Mouse (Mus musculus): ENCODE measurements around the gene Clec3a.

Gene Clec3a

DNA sequence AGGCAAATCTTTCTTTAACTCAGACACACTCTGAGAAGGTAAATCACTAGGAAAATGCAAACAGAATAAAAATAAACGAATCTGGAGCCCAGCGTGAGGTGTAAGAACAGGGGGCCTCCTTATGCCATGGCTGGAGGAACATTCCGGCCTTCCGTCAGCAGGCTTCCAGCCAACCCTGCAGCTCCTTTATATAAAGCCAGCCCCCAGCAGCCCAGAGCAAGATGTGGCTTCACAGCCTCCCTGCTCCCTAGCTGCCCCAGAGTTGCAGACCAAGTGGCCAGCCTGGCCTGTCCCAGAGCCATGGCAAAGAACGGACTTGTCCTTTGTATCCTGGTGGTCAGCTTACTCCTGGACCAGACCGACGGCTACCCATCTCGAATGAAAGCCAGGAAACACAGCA lies at the start of gene Clec3a:
Clec3a (plus strand) TSS at position 301 of the 400 bp plus-strand sequence.
- DNase-seq (ENCODE audit: low spot score) = no peak

DNA sequence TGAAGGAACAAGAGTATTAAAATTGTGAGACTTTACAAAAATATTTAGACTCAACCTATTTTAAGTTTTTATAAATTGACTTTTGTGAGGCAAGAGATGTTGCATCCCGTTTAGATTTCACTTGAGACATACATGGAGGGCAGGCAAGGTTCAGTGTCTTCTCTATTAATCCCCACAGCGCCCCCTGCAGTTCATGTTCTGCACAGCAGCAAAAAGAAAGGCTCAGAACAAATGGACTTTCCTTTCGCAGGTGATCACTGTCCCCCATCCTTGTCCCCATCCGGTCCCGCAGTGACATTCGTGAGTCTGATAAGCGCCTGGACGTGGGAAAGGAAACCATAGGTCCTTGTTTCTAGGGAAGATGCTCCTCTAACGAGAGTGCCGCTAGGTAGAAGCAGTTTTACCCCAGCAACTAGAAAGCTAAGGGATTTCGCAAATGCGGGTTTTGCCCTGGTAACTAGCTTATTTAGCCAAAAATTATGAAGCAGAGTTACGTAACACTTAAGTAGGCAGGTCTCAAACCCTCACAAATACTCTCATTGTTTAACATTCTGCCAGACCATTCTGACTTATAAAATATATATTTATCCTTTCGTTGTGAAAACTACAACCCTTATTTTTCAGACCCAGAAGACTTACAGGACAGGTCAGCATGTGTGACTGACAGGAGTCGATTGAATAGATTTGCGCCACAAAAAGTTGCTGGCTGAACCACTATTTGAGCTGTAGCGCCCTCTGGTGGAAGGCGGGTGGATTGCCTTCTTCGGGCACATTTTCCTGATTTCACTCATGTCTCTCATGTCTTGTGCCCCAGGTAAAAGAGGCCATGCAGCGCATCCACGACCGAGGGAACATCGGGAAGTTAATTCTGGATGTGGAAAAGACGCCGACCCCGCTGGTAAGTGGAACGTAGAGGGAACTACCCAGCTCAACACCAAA lies 48.6 kb upstream of the Clec3a start:
- peak; percentile 76 for DNase-seq (ENCODE audit: low spot score)

DNA sequence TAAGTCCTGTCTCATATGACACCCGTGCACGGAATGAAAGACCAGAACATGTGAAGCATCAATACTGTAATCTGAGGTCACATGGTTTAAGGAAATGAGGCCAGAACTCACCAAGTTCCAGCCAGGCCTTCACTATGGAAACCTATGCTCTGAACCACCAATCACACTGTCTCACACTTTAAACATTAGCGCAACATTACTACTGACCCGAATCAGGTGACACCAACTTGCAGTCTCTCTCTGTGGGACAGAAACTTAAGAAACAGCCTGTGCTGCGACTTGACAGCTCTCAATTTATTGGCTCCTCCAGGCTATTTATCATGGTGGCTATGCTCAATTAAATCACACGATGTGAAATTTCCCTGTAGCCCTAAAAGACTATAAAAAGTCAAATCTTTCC lies 43.5 kb upstream of the Clec3a start:
- no peak for DNase-seq (ENCODE audit: low spot score)

DNA sequence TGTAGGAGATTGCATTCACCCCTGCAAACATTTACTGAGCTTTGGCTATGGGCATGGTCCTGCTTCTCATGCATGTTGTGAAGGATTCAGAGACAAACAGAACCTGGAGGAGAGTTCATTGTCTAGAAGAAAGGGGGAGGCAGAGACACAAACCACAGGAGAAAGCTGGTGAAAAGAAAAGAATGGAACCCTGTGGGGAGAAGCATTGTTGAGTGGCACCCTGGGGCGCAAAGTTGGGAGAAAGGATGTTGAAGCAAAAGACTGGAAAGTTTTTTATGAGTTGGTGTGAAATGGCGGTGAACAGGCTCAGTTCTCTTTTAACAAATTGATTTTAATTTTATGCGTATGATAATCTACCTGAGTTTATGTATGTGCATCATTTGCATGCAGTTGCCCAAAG lies 33.7 kb upstream of the Clec3a start:
- DNase-seq (ENCODE audit: low spot score) = no peak

DNA sequence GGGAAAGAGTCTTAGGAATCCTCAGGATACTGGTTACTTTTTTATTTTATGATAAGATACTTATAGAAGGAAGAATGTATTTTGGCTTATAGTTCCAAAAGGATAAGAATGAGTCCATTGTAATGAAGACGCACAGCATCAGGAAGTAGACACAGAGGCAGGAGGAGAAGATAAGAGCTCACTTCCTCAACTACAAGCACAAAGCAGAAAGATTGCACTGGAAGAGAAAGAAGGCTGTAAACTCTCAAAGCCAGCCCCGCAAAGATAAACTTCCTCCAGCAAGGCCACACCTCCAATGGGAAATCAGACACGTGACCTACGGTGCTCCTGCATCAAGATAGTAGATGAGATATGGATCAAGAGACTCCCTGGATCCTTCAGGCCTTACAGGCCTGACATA lies 30.4 kb upstream of the Clec3a start:
- no peak for DNase-seq (ENCODE audit: low spot score)

DNA sequence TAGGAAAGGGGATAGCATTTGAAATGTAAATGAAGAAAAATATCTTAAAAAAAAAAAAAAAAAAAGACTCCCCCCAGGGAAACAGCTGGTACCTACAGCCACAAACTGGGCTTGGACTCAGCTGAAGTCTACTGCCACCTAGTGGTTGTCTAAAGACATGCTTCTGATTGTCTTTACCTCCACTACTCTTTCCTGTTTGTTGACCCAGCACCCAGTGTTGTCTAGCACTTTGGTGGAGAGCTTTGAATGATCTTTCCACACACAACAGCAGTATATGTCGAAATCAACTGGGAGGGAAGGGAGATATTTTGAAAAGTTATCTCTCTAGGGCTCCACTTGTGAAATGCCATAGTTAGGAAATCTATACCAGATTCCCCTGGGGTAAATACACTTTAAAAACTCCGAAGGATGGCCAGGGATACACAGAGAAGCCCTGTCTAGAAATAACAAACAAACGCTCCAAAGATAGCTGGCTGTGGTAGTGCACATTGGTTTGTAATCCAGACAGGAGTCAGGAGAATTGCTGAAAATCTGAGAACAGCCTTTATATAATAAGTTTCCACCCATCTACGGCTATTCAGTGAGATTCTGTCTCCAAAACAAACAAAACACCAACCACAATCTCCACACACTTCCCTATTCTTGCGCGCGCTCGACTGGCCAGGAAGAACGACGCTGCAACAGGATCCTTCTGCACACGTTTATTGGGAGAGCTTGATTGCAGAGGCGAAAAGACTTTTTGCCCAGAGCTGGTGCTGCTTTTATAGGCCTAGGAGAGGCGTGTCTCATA lies 27.2 kb upstream of the Clec3a start:
- peak; percentile 29 for DNase-seq (ENCODE audit: low spot score)

DNA sequence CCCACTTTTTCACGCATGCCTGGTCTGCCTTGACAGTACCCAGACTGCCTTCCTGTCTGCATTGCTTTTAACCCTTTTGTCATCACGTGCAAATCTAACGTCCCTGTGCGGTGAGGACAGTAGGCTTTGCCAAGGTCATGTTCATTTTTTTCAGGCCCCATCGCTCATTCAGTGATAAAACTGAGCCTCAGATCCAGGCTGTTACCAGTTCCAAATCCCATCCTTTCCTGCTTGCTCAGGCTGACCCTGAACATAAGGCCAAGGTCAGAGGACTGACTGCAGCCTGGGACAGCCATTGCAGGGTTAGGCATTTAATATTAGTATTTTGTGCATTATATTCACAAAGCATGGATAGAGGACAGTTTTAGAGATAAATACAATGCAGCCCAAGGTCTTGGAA lies 19.6 kb upstream of the Clec3a start:
- no peak for DNase-seq (ENCODE audit: low spot score)

DNA sequence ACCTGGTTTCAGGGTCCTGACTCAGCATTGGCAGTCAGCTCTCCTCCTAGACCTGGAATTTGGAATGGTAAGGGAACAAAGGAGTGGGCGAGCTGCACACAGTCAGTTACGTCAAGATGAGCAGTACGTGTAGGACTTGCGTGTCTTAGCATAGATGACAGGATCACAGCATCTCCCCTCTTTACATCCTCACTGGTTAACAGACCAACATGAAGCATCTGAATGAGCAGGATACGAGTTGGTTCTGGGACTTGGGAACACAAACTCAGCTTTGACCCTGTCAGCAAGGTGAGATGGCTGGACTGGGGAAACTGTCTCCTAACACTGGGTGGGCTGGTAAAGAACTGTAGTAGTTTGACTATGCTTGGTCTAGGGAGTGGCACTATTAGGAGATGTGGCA lies 18.6 kb upstream of the Clec3a start:
- no peak for DNase-seq (ENCODE audit: low spot score)

DNA sequence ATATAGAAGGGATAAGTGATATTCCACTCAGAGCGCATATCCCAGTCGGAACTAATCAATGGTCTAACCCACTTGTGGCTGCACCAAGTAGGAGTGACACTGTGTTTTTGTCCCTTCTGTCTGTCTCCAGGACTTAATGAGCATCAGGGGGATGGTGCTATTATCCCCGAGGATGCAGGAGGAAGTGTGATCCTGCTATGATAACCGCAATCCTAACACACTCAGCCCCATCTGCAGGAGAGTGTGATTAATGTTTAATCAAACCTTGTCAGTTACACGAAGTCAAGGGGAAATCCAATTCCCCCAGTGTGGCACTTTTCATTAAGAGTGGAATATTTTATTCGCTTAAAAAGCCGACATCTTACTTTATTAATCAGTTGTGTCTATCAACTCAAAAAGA lies 16.2 kb upstream of the Clec3a start:
- DNase-seq (ENCODE audit: low spot score) = no peak

DNA sequence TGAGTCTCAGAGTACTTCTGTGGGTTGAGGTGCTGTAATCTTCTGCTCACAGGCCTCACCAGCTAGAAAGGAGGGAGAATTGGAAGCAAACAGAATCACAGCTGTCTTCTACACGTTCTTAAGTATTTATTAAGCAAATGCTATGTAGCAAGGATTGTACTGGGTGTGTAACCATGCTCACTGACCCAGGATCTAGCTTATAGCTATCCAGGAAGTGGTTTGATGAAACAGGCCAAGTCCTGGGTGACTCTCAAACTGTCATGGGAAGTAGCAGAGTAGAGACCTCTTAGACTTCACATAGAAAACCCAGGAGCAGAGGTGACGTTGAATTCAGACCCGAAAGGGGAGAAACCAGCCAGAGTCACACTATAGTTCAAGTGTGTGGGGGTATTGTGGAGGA lies 6.5 kb upstream of the Clec3a start:
- no peak for DNase-seq (ENCODE audit: low spot score)

DNA sequence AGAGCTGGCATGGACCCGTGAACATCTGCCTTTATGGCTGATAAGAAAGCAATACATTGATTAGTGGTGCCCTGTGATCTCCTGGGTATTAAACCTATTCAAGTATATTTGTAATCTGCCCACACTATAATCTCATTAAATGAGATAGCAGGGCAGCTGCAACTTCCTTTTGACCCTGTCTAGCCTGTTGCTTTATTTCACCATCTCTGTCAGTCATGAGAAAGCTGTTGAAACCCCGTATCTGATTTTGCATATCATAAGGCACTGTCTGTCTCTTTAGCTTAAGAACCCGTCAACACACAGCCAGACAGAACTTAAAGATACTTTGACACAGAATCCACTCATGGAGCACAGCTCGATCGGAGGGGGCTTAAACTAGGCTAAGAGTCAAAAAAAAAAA lies 600 bp downstream of the Clec3a start:
- no peak for DNase-seq (ENCODE audit: low spot score)

DNA sequence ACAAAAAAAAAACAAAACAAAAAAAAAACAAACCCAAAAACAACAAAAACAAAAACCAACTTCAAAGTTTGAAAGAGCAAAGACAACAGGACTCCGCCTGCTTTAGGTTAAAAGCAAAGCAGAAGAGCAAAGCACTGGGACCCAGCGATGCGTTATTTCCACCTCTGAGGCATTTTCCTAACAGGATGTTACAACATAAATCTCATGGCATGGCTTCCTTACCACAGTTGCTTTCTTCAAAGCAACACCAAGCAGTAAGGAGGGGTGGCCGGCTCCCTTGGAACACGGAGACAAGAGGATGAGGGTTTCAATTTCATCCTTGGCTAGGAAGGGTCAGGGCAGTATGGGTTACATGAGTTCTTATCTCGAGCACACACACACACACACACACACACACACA lies 1.0 kb downstream of the Clec3a start:
- DNase-seq (ENCODE audit: low spot score) = no peak

DNA sequence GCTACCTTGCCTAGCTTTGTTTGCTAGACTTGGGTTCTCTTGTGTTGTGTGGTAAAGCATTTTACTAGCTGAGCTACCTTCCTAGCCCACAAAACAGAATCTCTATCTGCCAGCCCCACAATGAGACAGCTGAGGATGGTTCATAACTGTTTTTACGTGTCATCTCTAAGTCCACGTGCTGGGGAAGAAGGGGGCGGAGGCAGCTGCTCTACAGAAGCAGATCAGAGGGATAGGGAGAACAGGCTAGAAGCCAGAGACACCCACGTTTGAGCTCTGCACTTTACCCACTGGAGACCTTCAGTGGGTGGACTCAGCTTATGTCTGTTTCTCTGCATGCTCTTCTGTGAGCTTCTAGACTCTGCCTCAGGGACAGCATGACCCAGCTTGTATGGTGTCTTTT lies 3.7 kb downstream of the Clec3a start:
- no peak for DNase-seq (ENCODE audit: low spot score)

DNA sequence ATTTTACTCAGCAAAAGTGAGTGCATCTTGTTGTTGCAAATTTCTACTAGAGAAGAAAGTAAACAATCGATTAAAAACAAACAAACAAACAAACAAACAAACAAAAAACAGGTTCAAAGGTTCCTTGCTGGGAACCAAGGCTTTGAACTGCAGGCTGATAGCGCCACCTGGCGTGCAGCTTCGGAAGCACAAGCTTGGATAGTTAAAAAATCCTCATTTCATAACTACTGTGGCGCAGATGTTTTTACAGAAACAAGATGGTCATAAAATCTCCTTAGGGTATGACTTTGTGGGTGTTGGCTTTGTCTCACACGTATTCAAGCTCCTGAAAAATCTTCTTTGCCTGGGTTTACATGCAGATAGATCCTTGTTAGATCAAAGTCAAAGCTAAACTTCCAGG lies 20.4 kb downstream of the Clec3a start:
- DNase-seq (ENCODE audit: low spot score) = peak; percentile 85

DNA sequence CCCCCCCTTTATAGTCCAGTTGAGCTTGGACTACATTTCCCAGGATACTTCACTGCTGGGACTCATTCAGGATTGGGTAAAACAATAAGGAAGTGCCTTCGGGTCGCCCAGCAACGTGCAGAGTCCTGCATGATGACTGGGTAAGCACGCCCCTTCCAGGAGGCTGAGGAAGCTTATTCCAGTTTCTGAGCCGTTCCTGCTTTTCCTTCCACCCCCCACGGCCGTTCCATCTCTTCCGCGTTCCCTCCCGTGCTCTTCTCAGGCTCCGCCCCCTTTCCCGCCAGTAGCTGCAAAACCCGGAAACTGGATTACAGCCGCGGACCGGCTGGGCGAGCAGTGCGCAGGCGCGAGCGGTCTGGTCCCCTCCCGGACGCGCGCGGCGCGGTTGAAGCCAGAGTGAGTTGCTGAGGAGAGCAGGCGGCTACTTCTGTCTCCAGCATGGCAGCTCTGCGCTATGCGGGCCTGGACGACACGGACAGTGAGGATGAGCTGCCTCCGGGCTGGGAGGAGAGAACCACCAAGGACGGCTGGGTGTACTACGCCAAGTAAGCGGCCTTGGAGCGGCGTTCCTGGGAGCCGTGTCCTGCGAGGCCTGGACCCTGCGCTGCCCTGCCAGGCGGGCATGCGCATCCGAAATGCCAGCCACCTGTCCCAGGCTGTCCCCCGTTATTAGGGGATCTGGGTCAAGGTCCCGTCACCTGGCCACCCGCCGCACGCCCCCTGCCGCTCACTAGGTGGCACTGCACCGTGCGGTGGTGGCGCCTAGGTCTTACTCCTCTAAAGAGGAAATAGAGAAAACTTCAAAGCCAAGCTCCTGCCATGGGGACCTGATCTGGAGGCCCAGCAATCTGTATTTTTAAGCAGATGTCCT lies 21.7 kb downstream of the Clec3a start, which contains the start of gene Wwox:
Wwox (plus strand) TSS at position 322 of the 871 bp plus-strand sequence.
- peak; percentile 100 for DNase-seq (ENCODE audit: low spot score)

DNA sequence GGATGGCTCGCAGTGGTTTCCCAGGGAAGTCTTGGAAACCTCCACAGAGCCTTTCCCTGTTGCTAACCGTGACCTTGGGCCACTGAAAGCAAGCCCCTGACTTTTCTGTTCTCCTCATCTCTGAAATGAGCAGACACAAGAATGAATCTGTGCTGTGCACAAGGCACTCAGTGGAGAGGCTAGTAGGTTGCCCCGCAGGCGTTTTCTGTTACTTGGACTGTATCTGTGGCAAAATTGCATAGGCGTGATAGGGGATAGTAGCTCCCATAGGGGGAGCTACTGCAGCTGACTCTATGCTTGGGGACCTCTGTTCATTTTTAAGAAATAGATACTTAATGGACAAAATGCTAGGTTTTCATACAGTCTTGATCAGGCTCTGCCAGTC lies 22.3 kb downstream of the Clec3a start:
- no peak for DNase-seq (ENCODE audit: low spot score)

DNA sequence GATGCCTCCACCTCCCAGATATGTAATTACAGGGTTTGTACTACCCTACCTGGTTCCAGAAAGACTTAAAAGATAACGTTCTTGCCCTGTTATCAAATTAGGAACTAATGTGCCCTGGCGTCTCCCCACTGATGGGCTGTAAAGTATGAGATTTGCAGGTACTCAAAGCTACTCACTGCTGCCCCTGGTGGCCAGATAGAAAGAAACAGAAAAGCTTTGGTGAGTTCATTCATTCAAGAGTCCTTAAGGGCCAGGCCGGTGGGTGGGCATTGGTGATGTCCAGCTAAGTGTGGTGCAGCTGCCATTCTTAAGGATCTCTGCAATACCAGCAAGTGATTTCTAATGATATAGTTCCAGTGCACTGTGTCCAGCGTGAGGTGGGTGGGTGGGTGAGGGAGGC lies 23.7 kb downstream of the Clec3a start:
- peak; percentile 37 for DNase-seq (ENCODE audit: low spot score)

DNA sequence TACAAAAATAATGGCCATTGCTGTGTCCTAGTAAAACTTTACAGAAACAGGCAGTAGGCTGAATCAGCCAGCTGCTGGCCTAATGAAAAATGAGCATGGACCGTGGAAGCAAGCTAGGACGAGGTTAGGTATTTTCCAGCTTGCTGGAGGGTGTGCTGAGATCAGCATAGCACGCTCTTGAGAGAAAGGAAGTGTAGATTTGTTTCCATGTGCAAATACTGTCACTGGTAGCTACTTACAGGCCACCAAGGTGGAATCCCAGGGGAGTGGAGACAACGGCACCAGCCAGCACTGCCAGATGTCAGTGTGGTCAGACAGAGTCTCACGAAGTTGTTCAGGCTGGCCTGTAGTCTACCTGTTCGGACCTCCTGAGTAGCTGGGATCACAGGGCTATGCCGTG lies 29.0 kb downstream of the Clec3a start:
- no peak for DNase-seq (ENCODE audit: low spot score)

DNA sequence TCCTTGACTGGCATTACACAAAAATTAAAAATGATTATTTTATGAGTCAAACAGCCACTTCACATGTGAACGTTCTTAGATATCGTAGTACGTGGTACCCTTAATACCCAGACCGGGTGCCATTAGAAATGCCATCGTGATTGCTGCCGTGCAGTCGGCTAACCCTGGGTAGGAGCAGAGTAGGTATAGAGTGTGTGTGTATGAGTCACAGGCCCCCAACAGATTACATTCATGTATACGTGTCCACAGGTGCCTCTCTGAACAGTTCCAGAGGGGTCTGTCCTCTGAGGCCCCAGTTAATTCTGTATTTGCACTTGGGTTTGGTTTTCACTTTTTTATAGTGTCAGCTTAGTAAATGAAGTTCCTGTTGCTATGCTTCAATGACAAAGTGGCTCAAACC lies 34.4 kb downstream of the Clec3a start:
- DNase-seq (ENCODE audit: low spot score) = no peak

DNA sequence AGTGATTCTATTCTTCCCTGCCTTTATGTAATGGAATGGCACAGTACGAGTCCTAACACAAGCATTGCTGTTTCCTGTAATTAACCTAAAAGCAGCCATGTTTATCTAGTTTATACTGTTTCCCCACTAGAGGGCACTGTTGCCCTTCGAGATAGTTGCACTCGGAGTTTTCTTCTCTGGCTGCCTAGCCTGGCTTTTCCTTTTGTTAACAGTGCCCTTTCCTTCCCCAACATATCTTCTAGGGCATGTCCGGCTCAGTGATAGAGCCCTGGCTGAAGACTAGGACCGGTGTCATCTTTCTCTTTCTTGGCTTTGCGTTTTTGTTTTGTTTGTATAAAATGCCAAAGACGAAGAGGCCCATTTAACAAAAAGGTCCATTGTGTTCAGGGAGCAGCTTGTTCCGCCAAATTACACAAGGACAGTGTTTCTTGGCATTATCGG lies 34.9 kb downstream of the Clec3a start:
- DNase-seq (ENCODE audit: low spot score) = peak; percentile 94

DNA sequence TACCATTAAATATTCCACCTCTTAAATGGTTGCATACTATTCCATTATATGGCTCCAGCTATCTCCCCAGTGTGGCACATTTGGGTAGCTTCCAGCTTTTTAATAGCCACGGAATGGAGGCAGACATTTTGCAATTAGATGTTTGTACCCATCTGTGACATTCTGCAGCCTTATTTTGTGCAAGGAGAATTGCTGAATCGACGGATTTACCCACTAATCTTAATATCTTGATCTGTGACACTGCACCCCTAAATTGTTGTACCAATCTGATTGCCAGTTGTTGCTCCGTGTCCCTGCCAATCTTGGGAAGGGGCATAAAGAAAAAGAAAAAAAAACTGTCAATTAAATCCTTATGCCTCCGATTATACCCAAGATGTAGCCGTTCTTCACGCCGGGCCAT lies 37.4 kb downstream of the Clec3a start:
- no peak for DNase-seq (ENCODE audit: low spot score)

DNA sequence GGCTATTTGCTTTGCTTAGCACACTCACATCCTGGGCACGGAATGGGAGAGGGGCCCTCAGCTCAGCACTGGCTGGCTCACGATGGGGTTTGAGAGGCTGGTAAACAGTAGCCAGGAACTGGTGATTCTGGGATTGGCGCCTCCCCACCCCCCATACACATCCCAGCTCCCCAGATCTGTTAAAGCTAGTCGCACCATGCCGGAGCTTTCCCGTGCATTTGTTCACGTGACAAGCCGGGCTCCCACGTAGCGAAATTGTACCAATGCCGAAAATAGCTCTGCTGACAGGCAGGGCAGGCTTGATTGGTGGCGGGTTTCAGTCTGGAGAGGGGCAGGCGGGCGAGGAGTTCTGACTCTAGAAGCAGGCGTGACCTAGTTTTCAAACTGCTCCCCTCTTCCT lies 38.1 kb downstream of the Clec3a start:
- DNase-seq (ENCODE audit: low spot score) = no peak
